Mouse (Mus musculus) lung, postnatal 0 days (tissue): ENCODE data around the gene Dcun1d3.

Experiments
- CTCF ChIP-seq: IDR thresholded peaks from 2 replicates; pipeline ENCODE4 v1.5.1; 2016; ENCODE audit warnings: antibody characterized with exemption, mild to moderate bottlenecking
- EP300 ChIP-seq: IDR thresholded peaks from 2 replicates; pipeline ENCODE4 v1.6.1; 2016; ENCODE audit warnings: antibody characterized with exemption, mild to moderate bottlenecking, control low read depth

DNA sequence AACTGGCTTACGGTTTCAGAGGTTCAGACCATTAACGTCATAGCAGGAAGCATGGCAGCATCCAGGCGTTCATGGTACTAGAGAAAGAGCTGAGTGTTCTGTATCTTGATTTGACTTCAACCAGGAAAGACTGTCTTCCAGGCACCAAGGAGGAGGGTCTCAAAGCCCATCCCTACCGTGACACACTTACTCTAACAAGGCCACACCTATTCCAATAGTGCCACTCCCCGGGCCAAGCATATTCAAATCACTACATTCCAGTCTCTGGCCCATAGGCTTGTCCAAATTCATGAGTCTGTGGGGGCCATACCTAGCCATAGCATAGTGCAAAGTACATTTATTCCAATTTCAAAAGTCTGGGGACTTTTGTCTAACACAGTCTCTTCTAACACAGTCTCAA, 88.7 kb downstream of the Dcun1d3 start:
- TF ChIP-seq CTCF: no peak
- TF ChIP-seq EP300: no peak
